Mouse (Mus musculus): ENCODE results near the gene Spata3. TPM values are rescaled to one million over a fixed set of nuclear protein-coding genes. Genes with fewer than 3 reads are reported as not detected.

Spata3 gene
- polyA plus RNA-seq (2012; rRNA removed) = not detected in 2 replicates

DNA sequence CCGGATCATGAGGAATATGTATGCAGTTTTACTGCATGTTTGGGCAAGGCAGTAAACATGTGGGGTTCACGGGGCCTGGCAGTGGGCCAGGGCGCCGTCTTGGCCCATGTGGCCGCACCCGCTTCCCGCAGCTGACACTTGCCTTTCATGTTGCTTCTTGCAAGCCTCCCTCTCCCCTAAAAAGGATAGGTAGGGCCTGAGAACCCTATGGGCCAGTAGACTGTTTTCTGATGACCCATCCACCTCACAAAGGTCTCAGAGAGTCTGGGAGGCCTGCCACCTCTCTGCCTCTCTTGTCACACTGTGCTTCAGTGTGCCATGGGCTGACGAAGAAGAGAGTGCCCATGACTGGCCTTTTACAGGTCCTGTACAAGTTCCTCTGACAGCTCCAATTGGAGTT lies at the start of gene Spata3:
Spata3 (plus strand) TSS at position 301 of the 400 bp plus-strand sequence.

GRCm38 (mm10) chr1:86045848-86046805 lies 29.5 kb downstream of the Spata3 start, which contains the start of gene 2810459M11Rik:
Gene 2810459M11Rik (plus strand): TSS chr1:86045863.

GRCm38 (mm10) chr1:86064271-86064991 lies 47.8 kb downstream of the Spata3 start, which contains the start of gene Psmd1:
Gene Psmd1 (plus strand): TSS chr1:86064387.

Other genes with a start within 250 kb of the Spata3 start
- 0.36 and 1.4 TPM in 2 replicates for gene A630001G21Rik, start 238.2 kb upstream of the Spata3 start, polyA plus RNA-seq (2012; rRNA removed)
- gene Cab39, start 223.4 kb upstream of the Spata3 start, polyA plus RNA-seq (2012; rRNA removed) = 45.8 and 57.7 TPM in 2 replicates
- 394 and 495 TPM in 2 replicates for gene Itm2c, start 122.5 kb upstream of the Spata3 start, polyA plus RNA-seq (2012; rRNA removed)
- gene 4933407L21Rik, start 88.3 kb upstream of the Spata3 start, polyA plus RNA-seq (2012; rRNA removed) = 0.40 and 0.45 TPM in 2 replicates
- gene Gpr55, start 55.8 kb upstream of the Spata3 start, polyA plus RNA-seq (2012; rRNA removed) = 0.26 and 0.27 TPM in 2 replicates
- 2.0 and 4.4 TPM in 2 replicates for gene 2810459M11Rik, start 29.0 kb downstream of the Spata3 start, polyA plus RNA-seq (2012; rRNA removed)
- gene Psmd1, start 47.6 kb downstream of the Spata3 start, polyA plus RNA-seq (2012; rRNA removed) = 59.8 and 75.1 TPM in 2 replicates
- 0.25 and 0.84 TPM in 2 replicates for gene Htr2b, start 95.2 kb downstream of the Spata3 start, polyA plus RNA-seq (2012; rRNA removed)
- gene Gm21972, start 116.8 kb downstream of the Spata3 start, polyA plus RNA-seq (2012; rRNA removed) = 0.34 TPM in 1 of 2 replicates, not detected in the other
- gene Armc9, start 138.0 kb downstream of the Spata3 start, polyA plus RNA-seq (2012; rRNA removed) = 10.4 and 10.8 TPM in 2 replicates

Data from ovary, adult 2 months (tissue).